Mouse (Mus musculus) urinary bladder, postnatal 4 days (tissue): ENCODE results near the gene Lrrc47.
A peak's percentile ranks its signal among the peaks of the same experiment; 100 is the strongest.

Source experiments
- DNase-seq, 2 experiments: peaks; one replicate each; pipeline ENCODE4 v3.0.0; 2021 to 2022; ENCODE audit warnings: low spot score in 2 of 2

The Lrrc47 gene

GRCm38 (mm10) chr4:154023754-154024601 lies 12.4 kb downstream of the Lrrc47 start:
- DNase-seq, result peak in 1 of 2 experiments; percentile 53

GRCm38 (mm10) chr4:154024729-154025521 lies 13.4 kb downstream of the Lrrc47 start:
- no peak for DNase-seq

DNA sequence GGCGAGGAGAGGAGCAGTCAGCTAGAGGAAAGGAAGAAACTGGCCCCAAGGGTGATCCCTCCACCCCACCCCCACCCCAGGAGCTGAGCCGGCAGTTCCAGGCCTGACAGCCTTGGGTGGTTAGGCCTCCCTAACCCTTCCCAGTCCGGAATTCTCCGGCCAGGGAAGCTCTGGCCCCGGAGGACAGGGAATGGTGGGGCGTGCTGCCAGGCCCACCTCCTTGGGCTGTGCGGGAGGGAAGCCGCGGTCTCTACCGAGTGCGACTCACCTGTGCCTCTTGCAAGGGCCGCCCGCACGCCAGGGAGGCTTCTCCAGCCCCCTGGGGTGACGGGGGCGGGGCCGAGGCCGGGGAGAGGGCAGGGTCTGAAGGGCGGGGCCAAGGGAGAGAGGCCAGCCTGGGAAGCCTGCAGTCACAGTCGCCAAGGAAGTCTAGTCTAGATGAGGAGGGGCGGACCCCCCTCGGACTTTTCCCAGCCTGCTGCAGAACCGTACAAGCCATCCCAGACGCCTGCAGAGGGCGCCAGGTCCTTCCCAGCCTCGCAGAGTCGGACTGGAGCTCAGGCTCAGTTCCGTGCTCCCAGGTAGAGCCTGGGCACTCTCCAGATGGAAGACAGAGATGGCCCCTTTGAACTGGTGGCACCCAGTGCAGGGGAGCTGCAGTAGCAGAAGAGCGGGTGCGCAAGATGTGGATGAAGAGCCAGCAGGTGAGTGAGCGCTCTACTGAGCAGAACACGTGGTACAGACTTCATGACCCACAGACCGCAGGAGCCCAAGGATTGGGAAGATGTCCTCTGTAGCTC lies 14.3 kb downstream of the Lrrc47 start, which contains the start of gene Smim1:
Gene Smim1 (minus strand): TSS at position 590 of the 800 bp plus-strand sequence.
- peak; percentile 79 to 81 for DNase-seq

DNA sequence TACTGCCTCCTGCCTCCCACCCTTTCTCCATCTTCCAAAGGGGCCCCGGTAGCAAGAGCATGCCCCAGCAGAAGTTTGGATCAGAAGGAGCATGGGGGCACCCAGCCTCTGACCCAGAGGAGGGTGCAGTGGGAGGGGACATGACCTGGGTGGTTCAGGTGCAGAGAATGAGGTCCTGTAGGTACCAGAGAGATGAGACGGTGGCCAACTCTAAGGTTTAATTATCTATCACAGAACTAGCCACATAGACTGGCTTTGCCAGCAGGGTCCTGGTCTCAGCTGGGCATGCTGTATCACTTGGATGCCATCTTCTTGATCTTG lies 14.9 kb downstream of the Lrrc47 start:
- no peak for DNase-seq

DNA sequence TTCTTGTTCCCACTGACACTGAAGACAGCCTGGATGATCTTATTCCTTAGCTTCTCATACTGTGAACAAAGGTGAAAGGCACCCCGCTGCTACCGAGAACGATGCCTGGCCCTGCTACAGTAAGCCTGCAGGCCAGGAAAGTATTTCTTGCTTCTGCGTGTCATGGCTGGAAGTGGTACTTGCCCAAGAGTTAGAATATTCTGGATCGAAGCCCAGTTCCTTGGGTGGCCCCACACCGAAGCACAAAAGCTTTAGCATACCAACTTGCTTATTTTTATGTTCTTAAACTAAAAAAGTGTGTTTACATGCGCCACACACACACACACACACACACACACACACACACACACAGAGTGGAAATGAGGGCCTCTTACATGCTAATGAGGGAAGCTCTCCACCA lies 16.5 kb downstream of the Lrrc47 start:
- DNase-seq, result no peak

DNA sequence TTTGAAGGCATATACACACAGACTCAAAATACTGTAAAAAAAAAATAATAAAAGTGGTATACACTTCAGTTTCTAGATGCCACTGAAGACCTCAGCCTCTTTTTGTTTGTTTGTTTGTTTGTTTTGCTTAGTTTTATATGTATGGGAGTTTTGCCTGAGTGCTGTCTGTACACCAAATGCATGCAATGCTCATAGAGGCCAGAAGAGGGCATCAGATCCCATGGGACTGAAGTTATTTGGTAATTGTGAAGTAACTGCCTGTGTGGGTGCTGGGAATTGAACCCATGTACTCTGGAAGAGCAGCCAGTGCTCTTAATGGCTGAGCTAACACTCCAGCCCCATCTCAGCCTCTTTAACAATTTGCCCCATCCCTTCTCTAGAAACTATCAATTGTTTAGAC lies 17.1 kb downstream of the Lrrc47 start:
- DNase-seq, result no peak

GRCm38 (mm10) chr4:154037123-154037522 lies 25.6 kb downstream of the Lrrc47 start:
- no peak for DNase-seq

DNA sequence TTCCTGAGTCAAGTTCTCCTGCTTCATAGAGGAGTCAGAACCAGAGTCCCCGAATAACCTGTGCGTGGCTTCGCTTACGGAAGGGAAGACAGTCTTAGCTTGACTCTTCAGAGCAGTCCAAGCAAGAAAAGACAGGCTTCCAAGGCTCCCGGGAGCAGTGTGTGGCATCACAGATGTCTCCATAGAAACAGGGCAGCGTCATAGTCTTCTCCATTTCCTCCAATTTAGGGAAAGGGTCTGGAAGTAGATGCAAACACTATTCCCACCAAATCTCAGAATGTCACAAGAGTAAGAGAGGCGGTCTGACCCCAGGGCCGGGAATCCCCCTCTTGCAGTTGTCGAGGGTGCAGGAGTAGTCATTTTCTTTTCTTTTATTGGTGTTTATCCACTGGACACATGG lies 31.0 kb downstream of the Lrrc47 start, which contains the start of gene Ccdc27:
Gene Ccdc27 (minus strand): TSS at position 101 of the 400 bp plus-strand sequence.
- DNase-seq, result no peak

- no peak for DNase-seq
These were observed 34.3 kb downstream of the Lrrc47 start for GRCm38 (mm10) chr4:154045837-154046236.

DNA sequence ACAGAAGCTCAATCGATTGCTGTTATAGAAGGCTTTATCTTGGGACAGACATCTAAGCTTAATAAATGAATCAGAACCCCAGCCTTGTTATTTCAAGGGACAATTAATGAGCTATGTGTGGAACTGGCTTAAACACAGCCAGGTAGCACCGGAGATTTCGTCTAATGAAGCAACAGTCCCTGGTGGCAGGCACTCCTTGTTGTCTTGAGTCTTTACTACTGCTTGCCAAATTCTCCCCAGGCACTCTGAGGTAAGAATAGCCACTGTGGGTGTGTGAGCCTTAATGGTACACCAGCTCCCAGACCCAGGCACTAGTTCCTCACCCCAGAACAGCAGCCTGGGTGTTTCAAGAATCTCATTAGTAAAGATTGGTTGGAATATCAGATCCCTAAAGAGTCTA lies 39.9 kb downstream of the Lrrc47 start:
- DNase-seq, result no peak

DNA sequence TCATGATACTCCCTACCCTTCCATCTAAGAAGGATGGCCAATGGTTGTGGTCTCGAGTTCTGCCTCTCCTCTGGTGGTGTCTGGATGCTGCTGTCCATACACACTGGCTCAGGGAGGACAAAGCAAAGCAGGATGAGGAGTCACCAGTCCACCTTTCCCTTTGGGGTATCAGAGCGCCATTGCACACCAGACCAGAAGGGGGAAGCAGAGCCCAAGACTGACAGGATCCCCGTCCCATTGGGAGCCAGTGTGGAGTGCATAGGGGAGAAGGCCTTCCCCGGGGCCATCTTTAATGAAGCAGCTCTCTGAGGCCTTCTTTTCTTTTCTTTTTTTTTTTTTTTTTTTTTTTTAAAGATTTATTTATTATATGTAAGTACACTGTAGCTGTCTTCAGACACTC lies 41.5 kb downstream of the Lrrc47 start:
- DNase-seq, result no peak

DNA sequence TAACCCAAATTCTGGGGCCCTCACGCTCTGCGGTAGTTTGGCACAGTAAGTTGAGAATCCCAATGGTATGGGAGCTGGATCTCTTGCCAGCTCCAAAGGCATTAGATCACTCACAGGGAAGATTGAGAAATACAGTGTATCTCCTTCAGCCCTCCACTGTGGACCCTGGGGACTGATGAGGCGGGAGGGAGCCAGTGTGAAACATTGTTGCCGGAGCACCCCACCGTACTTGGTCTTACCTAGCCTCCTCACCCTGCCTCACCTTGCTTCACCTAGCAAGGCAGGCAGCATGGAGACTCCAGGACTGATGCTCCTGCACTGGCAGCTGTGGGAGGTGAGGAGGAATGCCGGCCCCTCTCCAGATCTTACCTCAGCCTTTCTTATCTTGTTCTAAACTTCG lies 44.0 kb downstream of the Lrrc47 start:
- no peak for DNase-seq

DNA sequence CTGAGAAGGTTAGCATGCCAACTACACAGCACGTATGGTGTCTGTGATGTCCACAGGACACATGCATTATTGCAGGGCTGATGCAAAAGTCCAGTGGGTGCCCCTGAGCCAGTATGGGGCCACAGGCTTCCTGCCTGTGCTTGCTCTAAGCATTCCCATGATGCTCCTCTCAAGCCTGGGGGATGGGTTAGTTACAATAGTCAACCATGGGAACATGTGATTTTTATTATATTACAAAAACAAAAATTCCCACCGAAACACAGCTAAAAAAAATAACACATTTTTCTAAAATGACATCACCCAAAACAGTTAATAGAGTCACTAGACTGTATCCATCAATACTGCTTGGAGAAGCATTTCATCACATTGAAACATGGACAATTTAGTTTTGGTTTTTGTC lies 44.5 kb downstream of the Lrrc47 start:
- no peak for DNase-seq

DNA sequence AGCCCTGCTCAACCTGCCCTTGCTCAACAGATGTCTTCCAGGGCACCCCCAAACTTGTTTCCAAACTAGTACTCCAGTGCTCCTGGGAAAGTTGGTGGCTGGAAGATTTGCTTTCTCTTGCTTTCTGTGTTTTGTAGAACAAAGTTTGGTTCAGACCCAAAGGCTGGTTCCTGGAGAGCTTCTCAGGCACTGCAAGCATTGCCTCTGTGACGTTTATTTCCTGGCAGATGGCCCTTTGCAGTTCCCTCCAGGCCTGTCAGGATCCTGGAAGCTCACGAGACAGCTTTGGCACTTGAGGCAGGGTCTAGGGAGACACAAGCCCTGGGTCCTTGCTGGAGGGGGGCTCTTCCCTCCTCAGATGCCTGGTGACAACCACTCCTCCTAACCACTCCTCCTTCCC lies 45.1 kb downstream of the Lrrc47 start:
- DNase-seq, result no peak

DNA sequence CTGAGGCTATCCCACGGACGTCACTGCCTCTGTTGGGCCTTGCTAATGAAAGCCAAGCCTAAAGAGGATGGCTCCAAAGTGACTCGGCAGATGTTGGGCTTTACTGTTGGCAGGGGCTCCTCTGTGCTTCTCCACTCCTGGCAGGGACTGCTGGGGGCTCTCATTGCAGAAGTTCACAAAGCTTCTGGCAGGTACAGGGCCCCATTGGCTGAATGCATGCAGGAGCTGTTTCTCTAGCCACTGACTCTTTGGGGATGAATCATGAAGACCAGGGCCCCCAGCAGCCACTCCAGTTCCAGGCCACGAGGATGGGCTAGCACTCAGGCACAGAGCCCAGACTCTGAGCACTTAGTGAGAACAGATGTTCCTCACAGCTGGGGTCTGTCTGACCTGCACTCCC lies 46.2 kb downstream of the Lrrc47 start:
- DNase-seq, result no peak

GRCm38 (mm10) chr4:154064827-154065773 lies 53.6 kb downstream of the Lrrc47 start:
- no peak for DNase-seq

DNA sequence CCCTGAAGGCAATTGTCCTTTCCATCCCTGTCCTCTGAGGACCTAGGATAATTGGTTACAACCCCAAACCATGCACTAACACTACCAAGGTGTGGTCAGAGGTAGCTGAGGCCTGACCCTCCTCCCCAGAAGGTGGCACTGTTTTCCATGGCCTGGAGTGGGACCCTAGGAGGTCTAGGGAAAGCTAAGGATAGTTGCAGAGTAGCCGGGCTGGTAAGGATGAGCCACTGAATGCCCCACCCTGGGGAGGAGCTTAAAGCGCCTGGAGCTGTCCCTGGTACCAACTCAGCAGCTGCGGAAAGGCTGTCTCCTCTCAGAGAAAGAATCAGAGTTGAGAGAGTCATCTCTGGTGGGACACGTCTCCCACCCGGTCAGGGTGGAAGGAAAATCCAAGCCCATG lies 59.4 kb downstream of the Lrrc47 start:
- DNase-seq, result no peak
